Mouse (Mus musculus) CH12.LX (cell line): ENCODE data around the gene Rhox11. TPM values are rescaled to one million over a fixed set of nuclear protein-coding genes. Genes with fewer than 3 reads are reported as not detected.

Experiments used
- DNase-seq: peaks from one replicate; pipeline ENCODE4 v3.0.0-alpha.2; 2013; ENCODE audit errors: extremely low read depth
- H3K27ac ChIP-seq: 2 replicates; pipeline ENCODE4 v1.5.1; 2012; ENCODE audit warnings: low read depth, mild to moderate bottlenecking, control low read depth, moderate library complexity; ENCODE audit not compliant: insufficient read depth
- H3K27me3 ChIP-seq: replicated peaks from 2 replicates; pipeline ENCODE3; 2012; ENCODE audit warnings: inconsistent platforms
- H3K36me3 ChIP-seq, 2 experiments: replicated peaks in 1 of 2; 2 replicates each; pipeline versions ENCODE3 to v1.6.1; 2012; ENCODE audit warnings: inconsistent platforms in 1 of 2, low read length in 1 of 2, mild to moderate bottlenecking in 1 of 2, mixed read lengths in 1 of 2, moderate library complexity in 1 of 2; ENCODE audit not compliant: control insufficient read depth in 1 of 2, insufficient read depth in 1 of 2
- H3K4me1 ChIP-seq, 2 experiments: 2 replicates each; pipeline ENCODE4 v1.6.1; 2012; ENCODE audit warnings: inconsistent platforms in 1 of 2, moderate library complexity in 1 of 2; ENCODE audit not compliant: insufficient read depth in 2 of 2, control insufficient read depth in 1 of 2
- H3K4me2 ChIP-seq: 2 replicates; pipeline ENCODE4 v1.6.1; 2012; ENCODE audit warnings: low read depth, mild to moderate bottlenecking, control low read depth; ENCODE audit not compliant: poor library complexity, insufficient read depth, severe bottlenecking
- H3K4me3 ChIP-seq, 3 experiments: fragments of 150-350 bp in 1 of 3; sonication (generic) in 1 of 3; replicated peaks in 1 of 3; 2 replicates each; pipeline versions ENCODE3 to v1.5.1; 2011 to 2012; ENCODE audit warnings: low read depth in 2 of 3, low read length in 2 of 3, mild to moderate bottlenecking in 2 of 3, moderate library complexity in 2 of 3, control low read depth in 1 of 3, improper control_type of control experiment in 1 of 3, inconsistent platforms in 1 of 3, mixed read lengths in 1 of 3; ENCODE audit not compliant: poor library complexity in 1 of 3
- H3K79me2 ChIP-seq: replicated peaks from 2 replicates; pipeline ENCODE4 v1.6.1; 2012; ENCODE audit warnings: mild to moderate bottlenecking, moderate library complexity; ENCODE audit not compliant: control insufficient read depth, poor library complexity, insufficient read depth, severe bottlenecking; ENCODE audit errors: extremely low read depth
- H3K9ac ChIP-seq: 2 replicates; pipeline ENCODE4 v1.6.1; 2012; ENCODE audit warnings: low read depth, mild to moderate bottlenecking, control low read depth, moderate library complexity; ENCODE audit not compliant: insufficient read depth
- H3K9me3 ChIP-seq: replicated peaks from 2 replicates; pipeline ENCODE3; 2012; ENCODE audit warnings: low read length, inconsistent platforms, mixed read lengths
- BHLHE40 ChIP-seq: IDR thresholded peaks from 2 replicates; pipeline ENCODE4 v1.6.1; 2011; ENCODE audit warnings: mild to moderate bottlenecking, low read depth, low read length, improper control_type of control experiment
- ELF1 ChIP-seq: IDR thresholded peaks from 2 replicates; pipeline ENCODE4 v1.6.1; 2014; ENCODE audit warnings: low read depth, mild to moderate bottlenecking, inconsistent platforms, low read length, improper control_type of control experiment
- EP300 ChIP-seq: IDR thresholded peaks from 2 replicates; pipeline ENCODE4 v1.6.1; 2011; ENCODE audit warnings: low read length, improper control_type of control experiment
- GABPA ChIP-seq: IDR thresholded peaks from 2 replicates; pipeline ENCODE4 v1.6.1; 2012; ENCODE audit warnings: low read depth, low read length, improper control_type of control experiment, inconsistent platforms; ENCODE audit not compliant: insufficient replicate concordance
- HCFC1 ChIP-seq: IDR thresholded peaks from 2 replicates; pipeline ENCODE4 v1.6.1; 2012; ENCODE audit warnings: low read depth, mild to moderate bottlenecking, inconsistent platforms, low read length, improper control_type of control experiment
- KAT2A ChIP-seq: IDR thresholded peaks from 2 replicates; pipeline ENCODE4 v1.6.1; 2012; ENCODE audit warnings: low read length, improper control_type of control experiment, inconsistent platforms; ENCODE audit not compliant: insufficient replicate concordance
- MAFK ChIP-seq: IDR thresholded peaks from 2 replicates; pipeline ENCODE4 v1.6.1; 2011; ENCODE audit warnings: low read length, improper control_type of control experiment; ENCODE audit not compliant: insufficient replicate concordance
- MAX ChIP-seq: IDR thresholded peaks from 2 replicates; pipeline ENCODE4 v1.6.1; 2011; ENCODE audit warnings: low read length, improper control_type of control experiment
- MXI1 ChIP-seq: IDR thresholded peaks from 2 replicates; pipeline ENCODE4 v1.6.1; 2011; ENCODE audit warnings: mild to moderate bottlenecking, low read depth, low read length, improper control_type of control experiment
- NELFE ChIP-seq: IDR thresholded peaks from 2 replicates; pipeline ENCODE4 v1.6.1; 2011; ENCODE audit warnings: low read depth, low read length, improper control_type of control experiment
- NRF1 ChIP-seq: IDR thresholded peaks from 2 replicates; pipeline ENCODE4 v1.6.1; 2014; ENCODE audit warnings: low read depth, mild to moderate bottlenecking, inconsistent platforms, low read length, improper control_type of control experiment, moderate library complexity
- POLR2A ChIP-seq: IDR thresholded peaks from 2 replicates; pipeline ENCODE4 v1.6.1; 2011; ENCODE audit warnings: low read depth, mild to moderate bottlenecking, improper control_type of control experiment, low read length
- RAD21 ChIP-seq: IDR thresholded peaks from 2 replicates; pipeline ENCODE4 v1.6.1; 2011; ENCODE audit warnings: low read depth, mild to moderate bottlenecking, low read length, improper control_type of control experiment, moderate library complexity
- RCOR1 ChIP-seq: conservative IDR thresholded peaks from 2 replicates; pipeline ENCODE4 v1.6.1; 2012; ENCODE audit warnings: low read depth, mild to moderate bottlenecking, inconsistent platforms, low read length, improper control_type of control experiment
- SIN3A ChIP-seq: IDR thresholded peaks from 2 replicates; pipeline ENCODE4 v1.6.1; 2012; ENCODE audit warnings: low read length, improper control_type of control experiment, inconsistent platforms
- TCF12 ChIP-seq: IDR thresholded peaks from 2 replicates; pipeline ENCODE4 v1.6.1; 2014; ENCODE audit warnings: low read depth, mild to moderate bottlenecking, inconsistent platforms, low read length, improper control_type of control experiment
- ZKSCAN1 ChIP-seq: IDR thresholded peaks from 2 replicates; pipeline ENCODE4 v1.6.1; 2012; ENCODE audit warnings: low read depth, inconsistent platforms, low read length, improper control_type of control experiment, borderline replicate concordance
- ZNF384 ChIP-seq: IDR thresholded peaks from 2 replicates; pipeline ENCODE4 v1.6.1; 2012; ENCODE audit warnings: low read depth, low read length, improper control_type of control experiment, inconsistent platforms
- dilution Hi-C: fragments of 300-500 bp; cut with MboI; formaldehyde crosslinking; loops from 2 replicates; pipeline ENCODE4 v1.14.3; 2020; ENCODE audit warnings: low sequenced_read_pairs; ENCODE audit not compliant: extremely low pct_unique_long_range_greater_than_20kb, extremely low pct_ligation_motif_present
- in situ Hi-C: fragments of 300-500 bp; cut with MboI; formaldehyde crosslinking; loops from 3 replicates; pipeline ENCODE4 v1.14.3; 2019; ENCODE audit warnings: low sequenced_read_pairs, low pct_ligation_motif_present, low pct_unique_long_range_greater_than_20kb, mixed read lengths
- polyA plus RNA-seq: library from polyadenylated mRNA; unstranded; fragments of >175 nt; gene quantifications from 2 replicates; pipeline ENCODE4 v1.2.1, GENCODE M21; 2012; ENCODE audit warnings: low read depth; ENCODE audit not compliant: insufficient read length
- total RNA-seq, 2 experiments: library from RNA; depleted of rRNA; stranded (reverse); fragments of 300-350 nt in 1 of 2; fragments of >200 nt in 1 of 2; gene quantifications; 2 replicates each; pipeline ENCODE4 v1.2.3; 2012 to 2014

The Rhox11 gene
- total RNA-seq (2012; rRNA removed) (not detected in 2 replicates), total RNA-seq (2014; rRNA removed) (not detected in 2 replicates), polyA plus RNA-seq (not detected in 2 replicates)

- no peaks in the 10 kb centered on the region for H3K4me1 ChIP-seq
- no peak within 1 kb of the TSS for H3K9ac ChIP-seq
- no peaks in the 10 kb centered on the region for H3K27me3 ChIP-seq
- no peak within 1 kb of the TSS for H3K4me2 ChIP-seq
- no peaks in the 10 kb centered on the region for H3K79me2 ChIP-seq
- H3K4me3 ChIP-seq = no peak within 1 kb of the TSS
- dilution Hi-C loops (no loop called here), in situ Hi-C loops (loop anchor here (10.0 kb wide), 1 partner anchor 90 kb away; no protein-coding TSS in a partner anchor)
- TF ChIP-seq BHLHE40 = no peak
- no peak for TF ChIP-seq ZKSCAN1
- no peak for TF ChIP-seq ZNF384
- TF ChIP-seq RAD21 = no peak
- no peak for TF ChIP-seq RCOR1
- no peak for TF ChIP-seq GABPA
- no peak within 1 kb of the TSS for H3K27ac ChIP-seq
- no peaks in the 10 kb centered on the region for H3K36me3 ChIP-seq
- DNase-seq = no peak
- H3K9me3 ChIP-seq = no peaks in the 10 kb centered on the region
These were observed at the start of gene Rhox11 for GRCm38 (mm10) chrX:38085041-38085440. Gene Rhox11, minus strand, starts transcription at chrX:38085141.

GRCm38 (mm10) chrX:38121478-38121877 is 36.5 kb upstream of the Rhox11 start:
- DNase-seq = no peak
- H3K27ac ChIP-seq = peak overlapping the region; percentile 58
- peaks cover 33% of the 10 kb centered on the region for H3K79me2 ChIP-seq
- H3K9ac ChIP-seq = peak overlapping the region; percentile 67
- TF ChIP-seq SIN3A = peak; percentile 69
- no peak for TF ChIP-seq MAFK
- TF ChIP-seq ZNF384 = no peak
- TF ChIP-seq HCFC1 = 0 out of 2 replicates have a peak, but pooled peaks have one; percentile 27
- TF ChIP-seq MAX = peak; percentile 36; the same call in 1 of the 2 replicates
- TF ChIP-seq KAT2A = no peak
- no peak for TF ChIP-seq EP300
- 0 out of 2 replicates have a peak, but pooled peaks have one; percentile 11 for TF ChIP-seq NELFE
- TF ChIP-seq TCF12 = peak; percentile 26; the same call in 1 of the 2 replicates
- no peak for TF ChIP-seq RAD21
- peak; percentile 66 for TF ChIP-seq NRF1
- TF ChIP-seq MXI1 = peak; percentile 37; the same call in 1 of the 2 replicates
- TF ChIP-seq POLR2A = peak; percentile 13; the same call in 1 of the 2 replicates
- TF ChIP-seq ELF1 = 0 out of 2 replicates have a peak, but pooled peaks have one; percentile 28
- TF ChIP-seq, all 38 proteins: peak for 9
- no peaks in the 10 kb centered on the region for H3K4me1 ChIP-seq
- H3K27me3 ChIP-seq = no peaks in the 10 kb centered on the region
- no peaks in the 10 kb centered on the region for H3K36me3 ChIP-seq
- in situ Hi-C loops = no loop called here
- dilution Hi-C loops = no loop called here
- peaks cover 2% of the 10 kb centered on the region for H3K9me3 ChIP-seq
- no peak overlapping the region for H3K4me2 ChIP-seq
- peak overlapping the region in 2 of 3 experiments; percentile 56 to 71 for H3K4me3 ChIP-seq
